Mouse (Mus musculus) common myeloid progenitor, adult 5-6 weeks (primary cell): ENCODE data around the gene Prex1. TPM values are rescaled to one million over a fixed set of nuclear protein-coding genes. Genes with fewer than 3 reads are reported as not detected.

Source experiments
- ATAC-seq: replicated peaks from 2 replicates; pipeline ENCODE4 v1.8.0; 2016; ENCODE audit warnings: low read depth, mild to moderate bottlenecking, moderate TSS enrichment, inconsistent platforms; ENCODE audit not compliant: poor library complexity, severe bottlenecking
- total RNA-seq: library from RNA; stranded (forward); fragments of 200-1000, 187-1606 nt; gene quantifications from 2 replicates; pipeline ENCODE4 v1.2.3, GENCODE M21; 2017

Gene Prex1
- total RNA-seq, 1 experiment from 2014 or later = 26.2 TPM

- ATAC-seq = no peak
These were observed 71.0 kb downstream of the Prex1 start for GRCm38 (mm10) chr2:166642581-166642987.

GRCm38 (mm10) chr2:166639750-166640149 is 73.9 kb downstream of the Prex1 start:
- ATAC-seq = no peak

GRCm38 (mm10) chr2:166638947-166639641 is 74.5 kb downstream of the Prex1 start:
- peak; percentile 61 for ATAC-seq

DNA sequence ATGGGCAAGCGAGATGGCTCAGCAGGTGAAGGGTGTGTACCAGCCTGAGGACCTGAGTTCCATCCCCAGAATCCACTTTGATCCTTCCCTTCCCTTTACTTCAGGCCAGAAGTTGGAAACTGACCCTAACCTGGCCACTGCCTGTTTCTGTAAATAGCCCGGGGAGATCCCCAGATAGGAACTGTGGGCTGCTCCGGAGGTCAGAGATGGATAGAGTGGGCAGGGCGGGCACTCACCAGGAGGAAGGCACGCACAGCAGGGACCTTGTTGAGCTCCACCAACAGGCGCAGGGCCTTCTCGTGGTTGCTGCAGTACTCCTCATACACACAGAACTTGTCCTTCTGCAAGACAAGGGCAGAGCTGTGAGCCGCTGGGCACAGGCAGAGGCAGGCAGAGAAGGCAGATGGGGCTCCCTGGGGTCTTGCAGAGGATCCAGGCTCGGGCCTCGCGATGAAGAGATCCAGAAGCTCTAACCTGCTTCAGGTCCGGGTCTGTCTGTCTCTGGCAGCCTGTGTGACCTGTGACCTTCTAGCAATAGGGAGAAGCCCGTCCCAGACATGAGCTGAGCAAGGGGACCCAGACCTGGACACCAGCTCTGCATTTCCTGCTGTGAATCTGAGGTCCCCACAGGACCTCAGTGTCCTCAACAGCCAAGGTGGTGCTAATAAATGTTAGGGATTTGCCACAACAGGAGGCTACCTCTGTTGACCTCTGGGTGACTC is 75.4 kb downstream of the Prex1 start:
- ATAC-seq = no peak

DNA sequence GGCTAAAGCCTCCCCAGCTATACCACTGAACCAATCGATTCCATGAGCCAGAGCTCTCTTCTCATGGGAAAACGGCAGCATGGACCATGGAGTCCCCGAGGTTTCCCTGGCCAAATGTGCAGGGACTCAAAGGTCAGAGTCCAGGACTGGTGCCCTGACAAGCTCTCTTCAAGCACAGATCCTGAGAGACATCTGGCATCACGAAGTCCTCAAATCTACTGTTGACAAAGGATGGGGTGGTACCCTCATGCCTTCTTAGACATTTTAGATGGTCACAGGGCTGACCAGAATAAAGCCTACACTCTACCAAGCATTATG is 76.0 kb downstream of the Prex1 start:
- ATAC-seq = no peak

GRCm38 (mm10) chr2:166636867-166637672 is 76.6 kb downstream of the Prex1 start:
- no peak for ATAC-seq

- ATAC-seq = no peak
These were observed 78.1 kb downstream of the Prex1 start for GRCm38 (mm10) chr2:166635521-166635920.

DNA sequence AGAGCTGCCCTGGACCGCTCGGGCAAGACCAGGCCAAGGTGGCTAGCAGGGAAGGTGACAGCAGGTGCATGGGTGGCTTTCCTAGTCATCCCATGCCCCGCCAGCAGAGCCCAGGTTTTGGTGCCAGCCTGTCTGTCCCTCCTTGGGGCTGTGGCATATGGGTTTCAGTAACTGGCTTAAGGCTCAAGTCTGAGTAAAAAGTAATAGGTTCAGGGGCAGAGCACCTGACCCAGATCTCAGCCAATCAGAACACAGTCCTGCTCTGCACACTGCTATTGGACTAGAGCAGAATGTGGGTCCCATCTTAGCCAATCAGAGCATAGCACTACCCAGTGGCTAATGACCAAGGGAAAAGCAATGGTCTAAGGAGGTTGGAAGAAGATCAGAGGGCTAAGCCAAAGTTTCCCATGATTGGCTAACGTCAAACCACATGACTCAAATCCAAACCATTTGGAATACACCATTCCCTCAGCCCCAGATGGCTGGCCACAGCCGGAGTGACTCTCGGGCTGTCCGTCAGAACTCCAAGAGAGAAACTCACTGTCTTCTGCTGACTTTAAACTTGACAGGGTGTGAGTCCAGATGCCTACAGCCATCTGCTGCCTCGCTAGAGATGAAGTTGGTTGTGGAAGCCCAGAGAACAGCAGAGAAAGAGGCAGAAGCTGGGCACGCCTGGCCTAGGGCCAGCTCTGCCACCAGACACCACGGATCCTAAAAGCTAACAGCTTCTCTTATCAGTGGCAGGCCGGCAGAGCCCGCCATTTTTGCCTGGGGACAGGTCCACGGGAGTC is 80.9 kb downstream of the Prex1 start:
- no peak for ATAC-seq

GRCm38 (mm10) chr2:166631621-166632171 is 81.9 kb downstream of the Prex1 start:
- no peak for ATAC-seq

DNA sequence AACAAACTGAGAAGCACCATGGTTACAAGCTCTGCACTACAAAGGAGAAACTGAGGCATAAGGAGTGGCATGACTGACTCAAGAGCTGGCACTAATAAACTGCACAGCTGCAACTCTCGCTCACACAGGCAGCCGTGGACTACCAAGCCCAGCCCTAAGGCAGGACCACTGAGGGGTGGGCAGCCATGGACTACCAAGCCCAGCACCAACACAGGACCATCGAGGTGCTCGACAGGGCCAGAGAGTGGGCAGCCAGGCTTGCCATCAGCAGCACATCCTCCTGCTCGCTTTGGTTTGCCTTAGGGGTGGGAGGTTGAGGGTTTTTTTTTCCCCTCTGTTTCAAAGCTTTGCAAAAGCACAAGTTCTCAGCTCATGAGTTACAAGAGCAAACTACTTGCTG is 82.4 kb downstream of the Prex1 start:
- ATAC-seq = no peak

DNA sequence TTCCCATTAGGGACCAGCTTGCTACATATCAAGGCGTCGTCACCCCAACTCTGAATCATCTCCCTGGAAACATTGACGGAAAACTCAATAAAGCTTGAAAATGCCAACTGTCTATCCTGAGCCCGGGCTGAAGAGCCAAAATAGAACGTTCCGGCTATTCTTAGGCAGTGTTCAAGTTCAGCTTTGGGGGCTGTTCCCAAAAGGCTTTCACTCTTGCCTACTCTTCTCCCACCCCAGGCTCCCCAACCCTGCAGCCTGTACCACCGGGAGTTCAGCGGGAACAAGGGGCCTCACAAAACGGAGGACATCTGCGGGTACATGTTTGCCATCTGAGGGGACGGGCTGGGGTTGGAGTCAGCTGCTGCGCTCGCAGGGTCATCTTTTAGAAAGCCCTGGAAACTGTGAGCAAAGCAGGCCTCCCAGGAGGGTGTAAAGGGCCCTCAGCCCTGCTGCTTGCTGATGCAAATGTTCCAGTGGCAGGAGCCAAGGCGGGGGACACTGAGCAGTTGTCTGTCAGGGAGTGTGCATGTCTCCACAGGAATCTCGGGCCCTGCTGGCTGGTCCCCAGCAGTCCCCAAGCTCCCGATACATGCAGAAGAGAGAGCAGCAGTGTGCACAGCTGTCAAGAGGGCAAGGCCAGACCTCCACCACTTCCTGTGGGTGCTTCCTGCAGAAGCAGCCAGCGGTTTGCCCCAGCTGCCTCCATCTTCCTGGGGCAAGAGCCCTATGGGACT is 83.5 kb downstream of the Prex1 start:
- ATAC-seq = peak; percentile 90

- ATAC-seq = 0 out of 2 replicates have a peak, but pooled peaks have one; percentile 1
These were observed 86.1 kb downstream of the Prex1 start for GRCm38 (mm10) chr2:166627578-166627977.

DNA sequence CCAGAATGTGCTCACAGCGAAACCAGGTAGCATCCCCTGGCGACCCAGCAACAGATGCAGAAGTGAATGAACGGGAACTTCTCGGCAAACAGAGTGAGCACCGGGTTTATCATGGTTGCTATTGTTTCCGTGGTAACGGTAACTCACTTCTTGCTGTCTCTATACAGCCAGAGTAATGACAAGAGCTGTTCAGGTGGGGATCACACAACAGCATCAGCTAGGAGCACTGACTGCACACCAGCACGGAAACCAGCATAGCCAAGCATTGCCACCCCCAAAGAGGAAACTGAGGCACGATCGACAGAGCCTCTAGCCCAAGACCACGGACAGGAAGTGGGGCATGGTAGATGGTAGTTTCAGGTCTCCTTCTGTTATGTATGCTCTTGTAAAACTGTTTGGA is 88.4 kb downstream of the Prex1 start:
- ATAC-seq = no peak

DNA sequence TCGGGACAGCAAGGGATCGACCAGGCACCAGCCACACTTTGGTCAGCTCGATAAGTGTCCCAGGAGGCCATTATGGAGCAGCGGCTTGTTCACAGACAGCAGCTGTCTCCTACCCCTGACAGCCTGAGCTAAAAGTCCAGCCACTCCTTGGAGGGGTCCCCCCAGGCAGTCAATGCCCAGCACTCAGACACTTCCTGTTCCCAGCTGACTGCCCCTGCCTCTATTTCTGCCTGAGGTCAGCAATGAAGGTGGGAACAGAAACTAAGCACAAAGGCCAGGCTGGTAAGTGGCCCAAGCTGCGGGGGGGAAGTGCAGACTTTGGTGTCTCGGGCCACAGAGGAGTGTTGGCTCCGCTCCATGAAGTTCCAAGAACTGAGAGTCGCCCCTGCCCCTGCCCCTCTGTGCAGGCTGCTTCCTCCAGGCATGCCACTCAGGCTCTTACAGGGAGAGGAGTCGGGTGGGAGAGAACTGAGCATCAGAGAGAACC is 90.5 kb downstream of the Prex1 start:
- no peak for ATAC-seq

- ATAC-seq = no peak
These were observed 91.0 kb downstream of the Prex1 start for GRCm38 (mm10) chr2:166622590-166622989.

- no peak for ATAC-seq
These were observed 91.6 kb downstream of the Prex1 start for GRCm38 (mm10) chr2:166622079-166622478.

GRCm38 (mm10) chr2:166620529-166621466 is 92.8 kb downstream of the Prex1 start:
- ATAC-seq = peak; percentile 80

- peak; percentile 40 for ATAC-seq
These were observed 93.6 kb downstream of the Prex1 start for GRCm38 (mm10) chr2:166619906-166620490.
